Mouse (Mus musculus) limb, embryonic 15.5 days (tissue): ENCODE results near the gene Sec14l5. TPM values are rescaled to one million over a fixed set of nuclear protein-coding genes. Genes with fewer than 3 reads are reported as not detected.

Experiments
- ATAC-seq: fragments of 200-750 bp; cut with Nextera tagmentation; 2 replicates; pipeline ENCODE4 v1.8.0; 2017; ENCODE audit warnings: low read depth, moderate TSS enrichment; ENCODE audit not compliant: insufficient number of reproducible peaks, low FRiP score, low TSS enrichment
- H3K27ac ChIP-seq: fragments of 300-500 bp; sonication (generic); 2 replicates; pipeline ENCODE4 v1.5.1; 2015; ENCODE audit warnings: moderate library complexity, mild to moderate bottlenecking, inconsistent platforms
- H3K27me3 ChIP-seq: fragments of 300-500 bp; sonication (generic); 2 replicates; pipeline ENCODE4 v1.6.1; 2015; ENCODE audit warnings: inconsistent platforms
- H3K36me3 ChIP-seq: fragments of 300-500 bp; sonication (generic); 2 replicates; pipeline ENCODE4 v1.6.1; 2015; ENCODE audit warnings: inconsistent platforms
- H3K4me1 ChIP-seq: fragments of 300-500 bp; sonication (generic); 2 replicates; pipeline ENCODE4 v1.6.1; 2015; ENCODE audit warnings: inconsistent platforms
- H3K4me2 ChIP-seq: fragments of 300-500 bp; sonication (generic); 2 replicates; pipeline ENCODE4 v1.6.1; 2015; ENCODE audit warnings: mild to moderate bottlenecking, inconsistent platforms
- H3K4me3 ChIP-seq: fragments of 300-500 bp; sonication (generic); 2 replicates; pipeline ENCODE4 v1.5.1; 2015; ENCODE audit warnings: mild to moderate bottlenecking, inconsistent platforms
- H3K9ac ChIP-seq: fragments of 300-500 bp; sonication (generic); 2 replicates; pipeline ENCODE4 v1.6.1; 2015; ENCODE audit warnings: inconsistent platforms
- H3K9me3 ChIP-seq: fragments of 300-500 bp; sonication (generic); 2 replicates; pipeline ENCODE4 v1.6.1; 2016; ENCODE audit warnings: inconsistent platforms
- WGBS: fragments of 180-500 bp; shearing (Covaris S2); methylation state at CpG from one replicate; pipeline ENCODE4 v1.1.7; 2015; 5-methylcytosine and 5-hydroxymethylcytosine counted together
- polyA plus RNA-seq: library from polyadenylated mRNA; unstranded; fragments of >200 nt; fragmentation: Nextera tagmentation; extraction: Ambion mirVana; gene quantifications from 2 replicates; pipeline ENCODE4 v1.2.1, GENCODE M21; 2015

The Sec14l5 gene
- polyA plus RNA-seq, 1 experiment from 2014 or later = 0.09 TPM

DNA sequence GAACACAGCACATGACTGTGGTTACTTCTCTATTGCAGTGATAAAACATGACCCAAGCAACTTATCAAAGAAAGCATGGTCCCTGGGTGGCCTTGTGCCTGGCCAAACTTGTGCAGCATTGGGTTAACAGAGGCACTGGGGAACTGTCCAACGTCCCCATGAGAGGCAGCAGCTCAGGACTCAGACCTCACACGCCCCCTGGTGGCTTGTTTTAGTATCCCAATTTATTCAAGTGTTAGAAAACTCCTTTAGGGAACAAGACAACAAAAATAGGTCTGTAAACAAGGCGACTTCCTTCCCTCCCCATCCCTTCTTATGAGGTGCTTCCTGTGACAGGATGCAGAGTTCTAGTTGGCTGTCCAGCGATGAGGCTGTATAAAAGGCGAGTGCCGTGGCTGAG, 48.2 kb downstream of the Sec14l5 start:
- H3K4me1 ChIP-seq = no peaks in the 10 kb centered on the region
- no peak for ATAC-seq
- no peak overlapping the region for H3K4me2 ChIP-seq
- H3K9me3 ChIP-seq = no peaks in the 10 kb centered on the region
- no peaks in the 10 kb centered on the region for H3K27me3 ChIP-seq
- H3K4me3 ChIP-seq = no peak overlapping the region
- WGBS = 28% methylated on average over 6 of the region's 6 CpGs
- H3K36me3 ChIP-seq = peaks cover 19% of the 10 kb centered on the region; the same call in 1 of the 2 replicates
- no peak overlapping the region for H3K9ac ChIP-seq
- H3K27ac ChIP-seq = no peak overlapping the region

- Histone ChIP-seq H3K36me3 (peaks cover 25% of the 10 kb centered on the region; the same call in 1 of the 2 replicates), H3K4me1 (peaks cover 14% of the 10 kb centered on the region), H3K4me2 (peak overlapping the region; percentile 91), H3K27me3 (peaks cover 4% of the 10 kb centered on the region; the same call in 1 of the 2 replicates), H3K9me3 (no peaks in the 10 kb centered on the region), H3K4me3 (peak overlapping the region; percentile 66), H3K27ac (no peak overlapping the region), H3K9ac (no peak overlapping the region)
- ATAC-seq = no peak
- WGBS = 13% methylated on average over 4 of the region's 4 CpGs
Measured at GRCm38 (mm10) chr16:5202681-5203080, 55.8 kb downstream of the Sec14l5 start.

DNA sequence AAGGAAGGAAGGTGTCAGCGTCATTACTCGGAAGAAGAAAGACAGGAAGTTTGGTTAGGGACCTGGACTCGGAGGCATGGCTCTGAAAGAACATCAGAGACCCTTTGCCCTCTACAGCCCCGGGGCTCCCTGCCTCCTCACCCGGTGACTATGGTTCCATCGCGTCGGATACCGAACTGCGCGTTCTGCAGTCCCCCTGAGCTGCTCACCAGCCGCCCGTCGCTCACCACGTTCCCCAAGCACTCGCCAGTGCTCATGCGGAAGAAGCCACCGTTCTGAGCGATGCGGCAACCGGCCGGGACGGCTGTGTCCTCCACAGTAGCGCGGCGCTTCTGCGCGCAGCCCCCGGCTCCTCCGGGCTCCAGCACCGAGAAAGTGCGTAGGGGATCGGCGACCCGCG, 56.3 kb downstream of the Sec14l5 start:
- WGBS = 1% methylated on average over 36 of the region's 36 CpGs
- ATAC-seq = no peak; the same call in 1 of the 2 replicates
- H3K4me2 ChIP-seq = peak overlapping the region; percentile 91
- H3K9ac ChIP-seq = peak overlapping the region; percentile 53
- no peaks in the 10 kb centered on the region for H3K9me3 ChIP-seq
- H3K36me3 ChIP-seq = peaks cover 25% of the 10 kb centered on the region; the same call in 1 of the 2 replicates
- H3K27ac ChIP-seq = no peak overlapping the region
- peaks cover 4% of the 10 kb centered on the region; the same call in 1 of the 2 replicates for H3K27me3 ChIP-seq
- peaks cover 14% of the 10 kb centered on the region for H3K4me1 ChIP-seq
- peak overlapping the region; percentile 66 for H3K4me3 ChIP-seq

- peak within 1 kb of the TSS; percentile 91 for H3K4me2 ChIP-seq
- peaks cover 20% of the 10 kb centered on the region; the same call in 1 of the 2 replicates for H3K36me3 ChIP-seq
- peak within 1 kb of the TSS; percentile 53 for H3K9ac ChIP-seq
- H3K4me3 ChIP-seq = peak within 1 kb of the TSS; percentile 66
- H3K27me3 ChIP-seq = peaks cover 4% of the 10 kb centered on the region; the same call in 1 of the 2 replicates
- WGBS = 5% methylated on average over 35 of the region's 40 CpGs
- H3K4me1 ChIP-seq = peaks cover 14% of the 10 kb centered on the region
- ATAC-seq = peak; percentile 74
- no peaks in the 10 kb centered on the region for H3K9me3 ChIP-seq
- H3K27ac ChIP-seq = no peak within 1 kb of the TSS
Measured at GRCm38 (mm10) chr16:5203668-5204433, 56.9 kb downstream of the Sec14l5 start, which contains the start of gene Nagpa. TSS of gene Nagpa (minus strand) at chr16:5204012.

DNA sequence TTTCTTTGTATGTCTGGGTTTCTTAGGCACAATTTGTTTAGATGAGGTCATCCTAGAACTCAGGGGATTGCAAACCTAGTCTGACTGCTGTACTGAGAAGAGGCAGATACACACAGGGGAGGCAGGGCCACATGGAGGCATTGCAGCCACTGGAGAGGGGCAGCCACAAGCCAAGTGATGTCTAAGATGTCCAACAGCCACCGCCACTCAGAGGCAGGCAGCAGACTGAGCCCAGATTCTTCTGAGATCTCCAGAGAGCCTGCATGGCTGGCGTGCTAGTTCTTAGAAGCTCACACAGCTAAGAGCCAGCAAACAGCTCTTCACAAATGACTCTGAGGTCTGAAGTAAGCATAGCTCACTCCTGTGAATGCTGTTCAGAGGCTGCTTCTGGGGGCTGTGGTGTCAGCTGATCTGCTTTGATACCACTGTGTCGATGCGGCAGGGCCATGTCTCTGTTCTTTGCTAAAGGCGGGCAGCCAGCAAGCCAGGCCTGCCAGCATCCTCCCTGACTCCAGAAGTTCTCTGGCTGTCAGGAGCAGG, 58.6 kb downstream of the Sec14l5 start:
- Histone ChIP-seq H3K9me3 (no peaks in the 10 kb centered on the region), H3K4me2 (no peak overlapping the region), H3K4me3 (no peak overlapping the region), H3K36me3 (0 out of 2 replicates have a peak, but pooled peaks cover 5% of the 10 kb centered on the region), H3K4me1 (peaks cover 14% of the 10 kb centered on the region), H3K9ac (no peak overlapping the region), H3K27me3 (peaks cover 4% of the 10 kb centered on the region; the same call in 1 of the 2 replicates), H3K27ac (no peak overlapping the region)
- WGBS = 79% methylated on average over 5 of the region's 5 CpGs
- ATAC-seq = no peak

DNA sequence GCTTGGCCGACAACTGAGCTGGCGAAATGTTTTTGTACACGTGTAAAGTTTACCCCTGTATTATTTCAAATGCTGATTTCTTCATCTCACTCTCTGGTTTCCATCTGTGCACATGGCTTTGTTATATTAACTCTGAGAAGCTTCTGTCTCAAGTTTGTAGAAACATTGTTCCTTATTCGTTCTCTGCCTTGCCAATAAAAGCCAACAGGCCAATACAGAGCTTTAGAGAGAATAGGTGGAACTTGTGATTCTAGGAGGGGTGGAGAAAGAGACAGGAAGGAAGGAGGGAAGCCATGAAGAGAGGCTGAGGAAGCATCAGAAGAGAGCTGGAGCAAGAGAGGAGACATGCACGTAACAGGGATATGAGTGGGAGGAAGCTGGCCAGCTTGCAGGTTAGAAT, 59.1 kb downstream of the Sec14l5 start:
- Histone ChIP-seq H3K27ac (no peak overlapping the region), H3K9me3 (no peaks in the 10 kb centered on the region), H3K4me1 (peaks cover 14% of the 10 kb centered on the region), H3K9ac (no peak overlapping the region), H3K4me3 (no peak overlapping the region), H3K27me3 (peaks cover 4% of the 10 kb centered on the region; the same call in 1 of the 2 replicates), H3K4me2 (no peak overlapping the region), H3K36me3 (no peaks in the 10 kb centered on the region)
- WGBS = 64% methylated on average over 5 of the region's 5 CpGs
- ATAC-seq = no peak

GRCm38 (mm10) chr16:5210365-5210764, 63.5 kb downstream of the Sec14l5 start:
- Histone ChIP-seq H3K27me3 (peaks cover 4% of the 10 kb centered on the region; the same call in 1 of the 2 replicates), H3K4me2 (no peak overlapping the region), H3K4me1 (no peaks in the 10 kb centered on the region), H3K9me3 (no peaks in the 10 kb centered on the region), H3K4me3 (no peak overlapping the region), H3K27ac (no peak overlapping the region), H3K36me3 (no peaks in the 10 kb centered on the region), H3K9ac (no peak overlapping the region)
- WGBS = 53% methylated on average over 2 of the region's 2 CpGs
- ATAC-seq = no peak

GRCm38 (mm10) chr16:5212150-5212549, 65.2 kb downstream of the Sec14l5 start:
- no peak overlapping the region for H3K27ac ChIP-seq
- no peaks in the 10 kb centered on the region for H3K36me3 ChIP-seq
- no peak overlapping the region for H3K4me2 ChIP-seq
- no peak overlapping the region for H3K4me3 ChIP-seq
- H3K9me3 ChIP-seq = no peaks in the 10 kb centered on the region
- 0 out of 2 replicates have a peak, but pooled peaks cover 2% of the 10 kb centered on the region for H3K27me3 ChIP-seq
- 79% methylated on average over 3 of the region's 3 CpGs for WGBS
- no peaks in the 10 kb centered on the region for H3K4me1 ChIP-seq
- ATAC-seq = no peak
- no peak overlapping the region for H3K9ac ChIP-seq

DNA sequence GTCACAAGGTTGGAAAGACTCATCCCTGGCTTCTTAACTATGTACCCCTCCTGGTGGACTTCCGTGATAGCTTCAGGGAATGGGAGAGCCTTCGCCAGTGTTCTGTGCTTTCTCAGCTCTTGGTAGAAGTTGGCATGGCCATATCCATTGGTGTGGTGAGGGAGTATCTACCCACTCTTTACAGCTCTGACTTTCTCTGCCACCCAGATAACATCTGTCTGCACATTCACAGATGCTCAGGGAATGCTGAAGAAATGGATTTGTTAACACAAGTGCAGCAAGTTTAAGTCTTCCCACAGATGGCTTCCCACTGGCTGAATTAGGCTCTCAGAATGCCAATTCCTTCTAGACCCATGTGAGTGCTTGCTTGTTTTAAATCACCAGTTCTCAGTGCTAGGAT, 67.2 kb downstream of the Sec14l5 start:
- 86% methylated on average over 2 of the region's 2 CpGs for WGBS
- H3K4me2 ChIP-seq = no peak overlapping the region
- no peaks in the 10 kb centered on the region for H3K36me3 ChIP-seq
- H3K4me1 ChIP-seq = no peaks in the 10 kb centered on the region
- no peak overlapping the region for H3K4me3 ChIP-seq
- 0 out of 2 replicates have a peak, but pooled peaks cover 11% of the 10 kb centered on the region for H3K27me3 ChIP-seq
- no peak overlapping the region for H3K9ac ChIP-seq
- no peak overlapping the region for H3K27ac ChIP-seq
- no peaks in the 10 kb centered on the region for H3K9me3 ChIP-seq
- ATAC-seq = no peak

GRCm38 (mm10) chr16:5216686-5217085, 69.8 kb downstream of the Sec14l5 start:
- WGBS = 54% methylated on average over 6 of the region's 6 CpGs
- Histone ChIP-seq H3K9ac (no peak overlapping the region), H3K27me3 (0 out of 2 replicates have a peak, but pooled peaks cover 11% of the 10 kb centered on the region), H3K9me3 (no peaks in the 10 kb centered on the region), H3K4me3 (no peak overlapping the region), H3K27ac (no peak overlapping the region), H3K36me3 (no peaks in the 10 kb centered on the region), H3K4me1 (no peaks in the 10 kb centered on the region), H3K4me2 (no peak overlapping the region)
- ATAC-seq = no peak

- Histone ChIP-seq H3K4me2 (no peak overlapping the region), H3K36me3 (no peaks in the 10 kb centered on the region), H3K9ac (no peak overlapping the region), H3K4me1 (no peaks in the 10 kb centered on the region), H3K4me3 (no peak overlapping the region), H3K9me3 (no peaks in the 10 kb centered on the region), H3K27ac (no peak overlapping the region), H3K27me3 (0 out of 2 replicates have a peak, but pooled peaks cover 11% of the 10 kb centered on the region)
- ATAC-seq = no peak
- WGBS = 69% methylated on average over 5 of the region's 5 CpGs
Measured at GRCm38 (mm10) chr16:5217341-5218133, 70.6 kb downstream of the Sec14l5 start.
